Mouse (Mus musculus) lung, adult 2 months (tissue): ENCODE data around the gene Acot2.

Source experiments
- CTCF ChIP-seq: fragments of 200-500 bp; IDR thresholded peaks from 2 replicates; pipeline ENCODE4 v1.5.1; 2011; ENCODE audit warnings: mild to moderate bottlenecking, low read length, control low read depth; ENCODE audit not compliant: insufficient read depth
- POLR2A ChIP-seq: fragments of 200-500 bp; IDR thresholded peaks from 2 replicates; pipeline ENCODE4 v1.6.1; 2011; ENCODE audit warnings: low read depth, mild to moderate bottlenecking, control low read depth, low read length, borderline replicate concordance; ENCODE audit errors: extremely low read depth

GRCm38 (mm10) chr12:83951711-83952575 is 35.7 kb upstream of the Acot2 start:
- TF ChIP-seq CTCF, result no peak
- no peak for TF ChIP-seq POLR2A
